Mouse (Mus musculus) sigmoid colon, adult 10 weeks (tissue): Measurements from ENCODE around the gene Atraid. TPM values are rescaled to one million over a fixed set of nuclear protein-coding genes. Genes with fewer than 3 reads are reported as not detected.

Source experiments
- polyA plus RNA-seq: library from polyadenylated mRNA; stranded (reverse); fragments of 350-450 nt; fragmentation: Illumina TruSeq; extraction: RNeasy Lipid Tissue Mini Kit (QIAGEN cat#74804); gene quantifications from one replicate; pipeline ENCODE4 v1.2.3, GENCODE M21; 2014; ENCODE audit warnings: low read depth, low replicate concordance

The Atraid gene
- 79.4 TPM for polyA plus RNA-seq

DNA sequence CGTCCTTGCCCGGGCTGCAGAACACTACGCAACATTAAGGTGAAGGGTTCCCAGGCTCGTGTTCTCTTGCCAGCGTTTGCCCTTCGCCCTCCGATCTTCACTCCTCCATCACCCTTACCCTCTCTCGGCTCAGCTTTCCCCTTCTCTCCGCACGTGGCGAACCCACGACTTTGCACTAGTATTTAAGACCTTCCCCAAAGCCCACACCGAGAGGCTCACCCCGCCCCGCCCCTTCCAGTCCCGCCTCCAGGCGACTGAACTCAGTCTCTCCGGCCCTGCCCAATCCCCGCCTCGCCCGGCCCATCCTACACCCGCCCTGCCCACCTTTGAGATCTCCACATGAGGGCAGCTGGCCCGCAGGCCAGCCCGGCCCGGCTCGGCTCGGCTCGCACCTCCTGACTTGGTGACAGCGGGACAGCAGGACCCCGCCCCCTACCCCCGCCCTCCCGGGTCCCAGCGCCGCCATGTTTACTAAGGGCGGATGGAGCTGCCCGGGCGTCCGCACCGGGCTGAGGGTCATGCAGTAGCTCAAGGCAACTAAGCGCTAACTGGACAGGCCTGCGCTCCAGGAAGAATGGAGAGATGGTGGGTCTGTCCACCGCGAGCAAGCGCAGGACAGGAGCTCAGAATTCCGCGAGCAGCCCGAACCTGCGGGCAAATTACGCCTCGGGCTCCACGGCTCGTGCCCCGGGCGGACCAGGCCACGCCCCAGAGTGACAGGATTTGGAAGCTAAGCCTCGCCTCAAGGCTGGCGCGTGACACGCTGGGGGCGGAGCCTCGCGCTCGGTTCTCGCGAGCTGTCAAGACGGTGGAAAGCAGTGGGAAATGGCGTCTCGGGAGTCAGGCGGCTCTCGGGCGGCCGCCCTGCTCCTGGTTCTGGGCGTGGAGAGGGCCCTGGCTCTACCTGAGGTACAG is at the start of gene Atraid:
Gene Atraid, plus strand, starts transcription at position 465 of the 915 bp plus-strand sequence.

GRCm38 (mm10) chr5:31048763-31049641 is 890 bp downstream of the Atraid start, which contains the start of gene Slc5a6:
Slc5a6 (minus strand) TSS chr5:31048924.

GRCm38 (mm10) chr5:31054261-31055215 is 6.4 kb downstream of the Atraid start, which contains the start of gene Cad:
Cad (plus strand) TSS chr5:31054780.

Other genes with a start within 250 kb of the Atraid start
- 9.7 TPM for gene Mapre3, start 233.7 kb upstream of the Atraid start, polyA plus RNA-seq
- gene Tmem214, start 180.3 kb upstream of the Atraid start, polyA plus RNA-seq, result 16.6 TPM
- 4.6 TPM for gene Agbl5, start 159.6 kb upstream of the Atraid start, polyA plus RNA-seq
- gene Ost4, start 140.5 kb upstream of the Atraid start, polyA plus RNA-seq, result 244 TPM
- 0.22 TPM for gene Emilin1, start 134.9 kb upstream of the Atraid start, polyA plus RNA-seq
- gene Khk, start 126.9 kb upstream of the Atraid start, polyA plus RNA-seq, result not detected
- gene Cgref1, start 102.7 kb upstream of the Atraid start, polyA plus RNA-seq, result 7.3 TPM
- 28.8 TPM for gene Preb, start 88.0 kb upstream of the Atraid start, polyA plus RNA-seq
- 1.1 TPM for gene Tcf23, start 79.7 kb upstream of the Atraid start, polyA plus RNA-seq
- 6.1 TPM for gene Slc5a6, start 612 bp downstream of the Atraid start, polyA plus RNA-seq
- gene Cad, start 6.5 kb downstream of the Atraid start, polyA plus RNA-seq, result 0.85 TPM
- not detected for gene Dnajc5g, start 58.0 kb downstream of the Atraid start, polyA plus RNA-seq
- not detected for gene Slc30a3, start 59.9 kb downstream of the Atraid start, polyA plus RNA-seq
- gene Trim54, start 68.4 kb downstream of the Atraid start, polyA plus RNA-seq, result not detected
- gene Ucn, start 90.5 kb downstream of the Atraid start, polyA plus RNA-seq, result not detected
- 24.2 TPM for gene Mpv17, start 105.9 kb downstream of the Atraid start, polyA plus RNA-seq
- 0.66 TPM for gene Gm29609, start 131.6 kb downstream of the Atraid start, polyA plus RNA-seq
- gene Gtf3c2, start 131.8 kb downstream of the Atraid start, polyA plus RNA-seq, result 64.0 TPM
- 38.8 TPM for gene Snx17, start 144.9 kb downstream of the Atraid start, polyA plus RNA-seq
- 1.8 TPM for gene Eif2b4, start 145.1 kb downstream of the Atraid start, polyA plus RNA-seq
- 1.6 TPM for gene Zfp513, start 154.0 kb downstream of the Atraid start, polyA plus RNA-seq
- gene Ppm1g, start 172.4 kb downstream of the Atraid start, polyA plus RNA-seq, result 19.8 TPM
- 109 TPM for gene Nrbp1, start 192.6 kb downstream of the Atraid start, polyA plus RNA-seq
- not detected for gene Gm9970, start 192.9 kb downstream of the Atraid start, polyA plus RNA-seq
- 7.3 TPM for gene Krtcap3, start 203.4 kb downstream of the Atraid start, polyA plus RNA-seq
- gene Ift172, start 242.8 kb downstream of the Atraid start, polyA plus RNA-seq, result 11.8 TPM
- 1.7 TPM for gene Fndc4, start 247.8 kb downstream of the Atraid start, polyA plus RNA-seq
- gene Gckr, start 249.1 kb downstream of the Atraid start, polyA plus RNA-seq, result not detected